Mouse (Mus musculus) testis, adult 2 months (tissue): ENCODE measurements at regions not wholly inside any gene's neighbourhood (a gene's known extent, or its start where the extent isn't known, plus 50 kb on each side); places are given as distances from the start of the nearest gene placed in this dataset.

ENCODE experiments used
- CTCF ChIP-seq: fragments of 200-500 bp; IDR thresholded peaks from 2 replicates; pipeline ENCODE4 v1.5.1; 2012; ENCODE audit warnings: low read depth, mild to moderate bottlenecking, inconsistent platforms, low read length, moderate library complexity; ENCODE audit not compliant: control insufficient read depth, insufficient read depth, insufficient replicate concordance
- POLR2A ChIP-seq: fragments of 200-500 bp; IDR thresholded peaks from 2 replicates; pipeline ENCODE4 v1.6.1; 2012; ENCODE audit warnings: low read depth, mild to moderate bottlenecking, inconsistent platforms, low read length, moderate library complexity; ENCODE audit not compliant: control insufficient read depth

DNA sequence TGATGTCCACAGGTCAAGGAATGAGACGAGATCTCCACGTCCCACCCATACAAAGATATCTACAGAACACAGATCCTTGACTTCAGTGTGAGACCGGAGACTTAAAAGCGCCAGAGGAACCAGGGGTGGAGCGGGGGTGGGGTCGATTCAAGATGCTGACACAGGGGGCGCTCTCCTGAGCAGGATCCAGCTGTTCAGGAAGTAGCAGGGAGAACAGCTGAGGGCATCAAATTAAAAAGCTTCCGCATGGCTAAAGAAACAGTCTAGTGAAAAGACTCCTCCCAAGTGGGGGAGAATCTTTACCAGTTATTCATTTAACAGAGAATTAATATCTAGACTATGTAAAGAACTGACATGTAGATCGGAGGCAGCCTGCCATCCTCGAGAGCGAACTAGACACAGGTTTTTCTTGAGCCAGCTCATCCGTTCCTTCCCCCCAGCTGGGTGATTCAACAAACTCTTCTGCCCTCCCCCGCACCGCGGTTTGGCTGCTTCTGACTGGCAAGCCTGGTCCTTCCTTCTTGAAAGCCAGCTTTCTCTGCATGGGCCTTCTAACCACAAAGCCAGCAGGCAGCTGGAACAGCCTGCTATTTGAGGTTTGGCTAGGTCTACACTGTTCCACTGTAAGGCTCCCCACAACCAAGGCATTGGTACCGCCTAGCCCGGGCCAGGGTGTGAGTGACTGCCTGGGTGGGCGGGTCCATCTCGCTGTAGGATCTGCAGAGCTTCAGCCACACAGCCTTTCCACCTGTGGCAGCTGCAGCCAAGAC lies 218.6 kb downstream of the Uaca start:
- TF ChIP-seq CTCF = peak; percentile 51; the same call in 1 of the 2 replicates
- TF ChIP-seq POLR2A = no peak
